ENCODE assay signal across 10 mouse cellular contexts in the genomic region with DNA sequence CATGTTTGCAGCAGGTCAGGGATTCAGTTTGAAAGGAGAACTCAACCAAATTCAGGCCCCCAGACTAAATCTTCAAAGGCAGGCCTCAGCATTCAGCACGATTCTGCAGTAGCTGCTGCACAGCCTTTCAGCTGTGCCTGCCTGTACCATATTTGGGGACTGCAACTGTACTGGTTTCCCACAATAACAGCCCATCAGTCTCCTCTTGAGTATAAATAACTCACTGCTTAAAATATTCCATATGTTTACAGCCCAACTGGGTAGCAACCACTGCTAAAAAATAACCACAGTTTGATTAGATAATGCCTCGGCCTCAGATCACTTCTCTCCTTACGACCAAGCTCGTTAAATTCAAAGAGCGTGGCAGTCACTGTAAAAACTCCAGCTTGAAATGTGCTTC.
DNase-seq lines count a peak whose midpoint lies in the region; ATAC-seq and TF ChIP-seq lines count a peak whose summit lies in the region.
"Had no signal": no experiment of that assay in that cellular context is flagged by ENCODE, and none has a peak within 500 bp of the region (broad histone marks: within the 10 kb centered on the region; RNA-seq: fewer than 3 reads in every experiment).

No protein-coding gene starts in this region.

- H3K27ac ChIP-seq in heart, embryonic 13.5 days (replicated peaks) = peak overlapping the region; percentile 91
- H3K27ac ChIP-seq in lung, postnatal 0 days (ENCODE audit: low read length) = no peak overlapping the region

- H3K36me3 ChIP-seq in heart, embryonic 13.5 days = no peaks in the 10 kb centered on the region
- H3K36me3 ChIP-seq in lung, postnatal 0 days (ENCODE audit: insufficient read depth, low read length) = no peaks in the 10 kb centered on the region

- no peak for TF ChIP-seq CTCF in lung, postnatal 0 days (IDR thresholded peaks at IDR 0.05)

- H3K27me3 ChIP-seq in heart, embryonic 13.5 days (replicated peaks) = no peaks in the 10 kb centered on the region
- H3K27me3 ChIP-seq in lung, postnatal 0 days (replicated peaks; ENCODE audit: insufficient read depth, low read length) = no peaks in the 10 kb centered on the region

- no peak for TF ChIP-seq EP300 in lung, postnatal 0 days (IDR thresholded peaks at IDR 0.05)

- H3K4me2 ChIP-seq in heart, embryonic 13.5 days = peak overlapping the region; percentile 30
- no peak overlapping the region for H3K4me2 ChIP-seq in lung, postnatal 0 days (replicated peaks; ENCODE audit: low read depth, low read length)

- no peaks in the 10 kb centered on the region for H3K9me3 ChIP-seq in heart, embryonic 13.5 days
- H3K9me3 ChIP-seq in lung, postnatal 0 days (ENCODE audit: low read length) = no peaks in the 10 kb centered on the region

- peaks cover 61% of the 10 kb centered on the region for H3K4me1 ChIP-seq in heart, embryonic 13.5 days
- H3K4me1 ChIP-seq in lung, postnatal 0 days (ENCODE audit: insufficient read depth, low read depth, low read length) = peaks cover 11% of the 10 kb centered on the region; the same call in 1 of the 2 replicates

- no peak overlapping the region for H3K4me3 ChIP-seq in heart, embryonic 13.5 days
- H3K4me3 ChIP-seq in lung, postnatal 0 days (ENCODE audit: low read depth, low read length) = no peak overlapping the region

- intact Hi-C loops in heart, postnatal 10 days (cut with DNase I) = loop anchor here (5.0 kb wide), 1 partner anchor 101 kb away; the partner anchor contains the start of gene Lrch1

- 0 out of 2 replicates have a peak, but pooled peaks have one; percentile 52 for ATAC-seq in heart, embryonic 13.5 days (ENCODE audit: extremely low read depth, insufficient number of reproducible peaks, low FRiP score, low TSS enrichment)
- peak; percentile 66; the same call in 1 of the 2 replicates for ATAC-seq in lung, postnatal 0 days
- ATAC-seq in common myeloid progenitor, adult 5-6 weeks (replicated peaks; ENCODE audit: low read depth, poor library complexity, severe bottlenecking) = peak; percentile 23; the same call in 1 of the 2 replicates
- peak; percentile 5; the same call in 1 of the 2 replicates for ATAC-seq in megakaryocyte progenitor cell, adult 5-6 weeks (replicated peaks; ENCODE audit: poor library complexity)

- DNase-seq in heart, postnatal 10 days = no peak
- DNase-seq in lung, postnatal 0 days (ENCODE audit: low spot score) = peak; percentile 53
- DNase-seq in lung, postnatal 14 days = no peak
- DNase-seq in retina, embryonic 14.5 days (ENCODE audit: low spot score) = no peak
- DNase-seq in left cerebral cortex, adult 11 months (ENCODE audit: low spot score) = no peak
- DNase-seq: kidney, postnatal 25 days; right cerebral cortex, adult 18-20 months had no signal

- H3K9ac ChIP-seq in heart, embryonic 13.5 days = 0 out of 2 replicates have a peak overlapping the region, but pooled peaks have one; percentile 25
- no peak overlapping the region for H3K9ac ChIP-seq in lung, postnatal 0 days (replicated peaks; ENCODE audit: low read depth)

- WGBS in heart, embryonic 13.5 days = 23% methylated on average over 5 of the region's 5 CpGs
- 34% methylated on average over 5 of the region's 5 CpGs for WGBS in lung, postnatal 0 days

Comparison
In these comparisons a context has a peak if more than half of its experiments do, and no peak if none do; other contexts are left out.
1. ATAC-seq: peak in every context shown above with its lines; median percentile 66 in lung, postnatal 0 days; 52 in heart, embryonic 13.5 days; 23 in common myeloid progenitor, adult 5-6 weeks; 5 in megakaryocyte progenitor cell, adult 5-6 weeks.